Mouse (Mus musculus) erythroid progenitor cell, adult 5-6 weeks (primary cell): Measurements from ENCODE around the gene Gpalpp1. TPM values are rescaled to one million over a fixed set of nuclear protein-coding genes. Genes with fewer than 3 reads are reported as not detected.

Experiments
- ATAC-seq: replicated peaks from 2 replicates; pipeline ENCODE4 v1.8.0; 2016; ENCODE audit warnings: moderate number of reproducible peaks, mild to moderate bottlenecking, moderate TSS enrichment, inconsistent platforms; ENCODE audit not compliant: poor library complexity, low FRiP score, severe bottlenecking
- total RNA-seq, 2 experiments: library from RNA; stranded (forward) in 1 of 2; stranded (reverse) in 1 of 2; fragments of 150-400 nt in 1 of 2; fragments of 186-747, 209-891 nt in 1 of 2; gene quantifications; 2 replicates each; pipeline versions ENCODE4 v1.2.3 to v1.2.4; 2015 to 2017; ENCODE audit warnings: low replicate concordance in 2 of 2

The Gpalpp1 gene
- total RNA-seq, 2 experiments from 2014 or later = 5.2 to 8.0 TPM

GRCm38 (mm10) chr14:76118963-76119362 lies 8.4 kb upstream of the Gpalpp1 start:
- no peak for ATAC-seq

DNA sequence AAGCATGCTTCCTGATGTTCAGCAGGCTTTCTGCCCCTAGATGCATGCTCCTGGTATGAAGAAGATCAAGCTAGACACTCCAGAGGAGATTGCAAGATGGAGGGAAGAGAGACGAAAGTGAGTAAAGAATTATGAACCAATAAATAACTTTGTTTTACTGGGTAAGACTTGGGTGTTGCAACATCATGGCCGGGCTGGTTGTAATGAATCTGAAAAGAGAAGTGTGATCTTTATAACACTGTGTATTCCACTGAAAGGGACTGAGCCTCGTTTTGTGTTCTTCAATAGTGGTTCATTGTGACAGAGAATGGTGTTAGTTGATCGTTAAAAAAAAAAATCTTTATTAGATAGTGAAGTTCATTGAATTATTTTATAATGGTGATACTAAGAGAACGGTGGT lies 5.2 kb upstream of the Gpalpp1 start:
- ATAC-seq = no peak

DNA sequence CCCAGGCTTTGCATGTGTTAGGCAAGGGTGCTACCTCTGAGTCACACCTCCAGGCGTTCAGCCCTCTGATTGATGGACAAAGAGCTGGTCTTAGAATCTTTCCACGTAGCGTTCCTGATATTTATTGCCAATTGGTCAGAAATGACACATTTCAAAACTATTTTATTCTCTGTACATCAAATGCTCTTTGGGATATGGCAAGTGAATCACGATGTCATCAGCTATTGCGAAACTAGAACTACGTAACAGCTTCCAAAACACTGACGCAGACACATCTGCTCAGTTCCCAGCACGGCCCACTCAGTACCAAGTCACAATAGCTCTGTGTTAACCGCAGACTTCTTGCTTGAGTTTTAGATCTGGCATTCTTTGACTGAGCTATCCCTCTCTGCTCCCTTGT lies 11.0 kb downstream of the Gpalpp1 start:
- no peak for ATAC-seq

DNA sequence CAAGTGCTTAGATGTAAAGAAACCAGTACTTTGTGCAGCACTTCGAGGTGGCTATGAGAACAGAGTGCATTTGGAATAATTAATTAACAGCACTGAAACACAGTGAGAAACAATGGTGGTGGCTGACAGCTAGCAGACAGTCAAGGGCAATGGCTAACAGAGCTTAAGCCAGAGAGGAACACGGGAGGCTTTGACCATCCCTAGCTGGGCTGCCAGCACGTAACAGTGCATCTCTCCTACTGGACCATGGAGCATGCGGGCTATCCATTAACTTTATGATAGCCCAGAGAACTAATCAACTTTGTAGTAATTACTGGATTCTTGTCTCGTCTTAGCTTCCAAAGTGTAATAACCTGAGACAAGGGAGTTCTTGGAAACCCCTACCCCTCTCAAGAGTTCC lies 12.7 kb downstream of the Gpalpp1 start:
- no peak for ATAC-seq

DNA sequence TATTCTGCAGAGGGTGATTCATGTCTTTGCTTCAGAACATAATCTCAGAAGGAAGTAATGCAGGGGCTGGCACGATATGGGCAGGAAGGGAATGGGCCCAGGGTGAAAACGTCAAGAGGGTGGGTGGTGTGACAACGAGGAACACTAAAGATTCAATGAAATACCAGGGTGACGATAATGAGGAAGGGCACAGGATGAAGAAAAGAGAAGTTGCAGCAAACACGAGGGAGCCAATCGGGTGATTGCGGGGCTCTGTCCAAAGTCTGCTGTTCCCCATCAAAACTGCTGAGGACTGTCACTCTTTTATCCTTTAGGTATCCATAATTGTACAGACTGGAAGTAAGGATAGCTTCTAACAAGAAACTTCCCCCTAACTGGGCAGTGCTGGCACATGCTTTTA lies 13.3 kb downstream of the Gpalpp1 start:
- no peak for ATAC-seq

- ATAC-seq = no peak
These were observed 26.4 kb downstream of the Gpalpp1 start for GRCm38 (mm10) chr14:76084188-76084587.

- ATAC-seq = no peak
These were observed 28.4 kb downstream of the Gpalpp1 start for GRCm38 (mm10) chr14:76082086-76082636.

DNA sequence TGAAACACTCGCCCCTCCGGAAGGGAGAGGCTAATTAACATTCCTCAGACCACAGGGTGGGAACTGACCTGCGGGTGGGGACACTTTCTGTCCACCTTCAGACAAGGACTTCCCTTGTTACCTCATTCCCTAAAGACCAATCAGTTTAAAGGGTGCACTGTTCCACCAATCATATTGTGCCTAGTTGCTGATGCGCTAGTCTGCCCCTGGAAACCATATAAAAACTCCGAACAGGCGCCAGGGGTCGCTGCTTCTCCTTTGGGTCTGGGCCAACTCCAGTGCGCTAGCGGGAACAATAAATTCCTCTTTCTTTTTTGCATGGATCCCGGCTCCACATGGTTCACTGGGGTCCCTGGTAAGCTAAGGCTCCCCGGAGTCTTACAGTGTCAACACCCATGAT lies 29.1 kb downstream of the Gpalpp1 start:
- no peak for ATAC-seq

GRCm38 (mm10) chr14:76077088-76077491 lies 33.5 kb downstream of the Gpalpp1 start:
- ATAC-seq = no peak

DNA sequence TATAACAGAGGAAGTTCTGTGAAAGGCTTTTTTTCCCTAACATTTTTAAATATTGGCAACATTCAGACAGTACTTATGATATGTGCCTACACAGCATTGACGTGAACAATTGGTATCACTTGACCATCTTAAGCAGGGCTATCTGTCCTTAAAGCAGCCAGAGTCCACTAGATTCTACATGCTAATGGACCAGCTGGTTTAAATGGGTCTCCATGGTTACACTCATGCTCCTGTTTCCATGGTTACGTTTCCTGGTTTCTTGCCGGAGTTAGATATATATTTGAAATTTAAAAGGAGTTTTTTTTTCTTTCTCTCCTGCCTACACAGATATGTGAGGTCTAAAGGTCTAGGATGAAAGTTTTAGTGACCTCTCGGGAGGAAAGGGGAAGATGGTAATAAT lies 34.0 kb downstream of the Gpalpp1 start:
- no peak for ATAC-seq

DNA sequence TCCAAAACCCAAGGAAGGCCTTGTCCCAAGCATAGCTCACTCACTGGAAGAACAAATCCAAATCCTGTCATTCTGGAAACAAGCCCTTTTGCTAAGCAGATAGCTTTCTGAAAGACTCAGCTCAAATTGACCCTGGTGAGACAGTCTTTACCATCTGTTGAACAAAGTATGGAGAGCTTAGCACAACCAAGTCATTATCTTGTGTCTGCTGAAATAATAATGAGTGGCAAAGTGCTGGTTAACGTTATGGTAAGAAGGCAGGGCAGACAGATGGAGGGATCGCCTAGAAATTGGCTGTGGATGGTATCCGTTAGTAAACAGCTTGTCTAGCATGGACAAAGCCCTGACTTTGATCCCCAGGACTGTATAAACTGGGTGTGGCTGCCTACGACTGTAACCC lies 34.8 kb downstream of the Gpalpp1 start:
- ATAC-seq = no peak

GRCm38 (mm10) chr14:76074206-76074605 lies 36.4 kb downstream of the Gpalpp1 start:
- ATAC-seq = no peak

GRCm38 (mm10) chr14:76072626-76073025 lies 37.9 kb downstream of the Gpalpp1 start:
- ATAC-seq = no peak

- ATAC-seq = no peak
These were observed 41.3 kb downstream of the Gpalpp1 start for GRCm38 (mm10) chr14:76069296-76069695.

DNA sequence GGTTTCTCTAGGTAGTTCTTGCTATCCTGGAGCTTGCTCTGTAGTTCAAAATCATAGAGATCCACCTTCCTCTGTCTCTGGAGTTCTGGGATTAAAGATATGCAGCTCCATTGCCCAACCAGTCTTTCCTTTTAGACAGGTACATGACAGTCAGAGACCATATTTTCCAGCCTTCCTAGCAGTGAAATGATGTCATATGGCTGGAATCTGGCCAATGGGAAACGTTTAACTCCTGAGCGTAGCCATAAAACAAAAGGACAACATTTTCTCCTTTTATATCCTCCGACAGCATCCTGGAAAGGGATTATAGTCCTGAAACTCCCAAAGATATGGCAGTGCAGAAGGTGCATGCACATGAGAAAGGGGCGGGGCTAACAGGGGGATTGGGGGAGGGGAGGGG lies 42.3 kb downstream of the Gpalpp1 start:
- no peak for ATAC-seq

GRCm38 (mm10) chr14:76067237-76067636 lies 43.3 kb downstream of the Gpalpp1 start:
- ATAC-seq = no peak

DNA sequence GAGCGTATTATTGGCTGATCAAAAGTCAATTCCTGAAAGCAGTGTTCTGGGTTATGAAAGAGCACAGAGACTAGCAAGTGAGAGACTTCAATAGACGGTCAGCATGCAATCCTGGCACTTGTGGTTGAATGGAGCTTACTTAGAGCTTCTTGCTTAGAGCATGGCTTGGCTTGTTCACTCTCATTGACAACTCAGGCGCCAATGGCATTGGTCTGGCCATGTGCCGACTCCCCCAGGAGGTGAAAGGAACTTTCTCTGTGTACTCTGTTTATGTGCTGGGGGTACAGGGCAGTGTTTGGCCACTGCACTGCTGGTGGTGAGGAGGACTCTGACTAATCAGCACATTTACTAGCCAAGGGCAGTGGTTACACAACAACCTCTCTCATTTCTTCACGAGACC lies 51.1 kb downstream of the Gpalpp1 start:
- ATAC-seq = no peak

- ATAC-seq = no peak
These were observed 56.8 kb downstream of the Gpalpp1 start for GRCm38 (mm10) chr14:76053726-76054125.

DNA sequence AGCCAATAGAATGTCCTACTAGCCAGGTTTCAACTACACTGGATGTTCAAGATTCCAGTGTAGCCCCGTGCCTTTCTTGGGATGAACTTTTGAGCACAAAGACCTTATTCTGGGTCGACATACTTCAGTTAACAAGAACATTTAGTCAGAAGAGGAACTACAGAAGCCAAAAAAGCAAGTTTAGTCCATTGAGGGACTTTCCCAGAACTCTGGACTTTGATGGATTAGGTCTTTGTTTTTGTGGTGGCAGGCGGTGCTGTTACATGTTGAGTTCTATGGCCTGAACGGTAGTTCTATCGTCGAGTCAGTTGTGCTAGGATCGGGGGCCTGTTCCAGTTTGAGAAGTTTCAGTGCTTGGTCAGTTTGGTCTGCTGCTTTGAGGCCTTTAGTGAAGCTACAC lies 58.6 kb downstream of the Gpalpp1 start:
- no peak for ATAC-seq

GRCm38 (mm10) chr14:76045767-76046166 lies 64.8 kb downstream of the Gpalpp1 start:
- no peak for ATAC-seq

GRCm38 (mm10) chr14:76044164-76044557 lies 66.4 kb downstream of the Gpalpp1 start:
- ATAC-seq = no peak
